Mouse (Mus musculus): ENCODE results near the gene Ipo11. TPM values are rescaled to one million over a fixed set of nuclear protein-coding genes. Genes with fewer than 3 reads are reported as not detected.

Gene Ipo11
- 48.3 and 51.6 TPM in 2 replicates for polyA plus RNA-seq (2015; fragmentation: Nextera tagmentation; extraction: Ambion mirVana)

GRCm38 (mm10) chr13:106936256-106937137 is at the start of gene Ipo11:
Ipo11 (minus strand) TSS chr13:106936958.
- Histone ChIP-seq H3K4me3 (replicated peaks; ENCODE audit: low read depth, low read length) (peak within 1 kb of the TSS; percentile 99), H3K27me3 (ENCODE audit: insufficient read depth, low read length) (no peaks in the 10 kb centered on the region), H3K36me3 (ENCODE audit: insufficient read depth, low read length) (no peaks in the 10 kb centered on the region), H3K4me1 (replicated peaks; ENCODE audit: insufficient read depth, low read length) (no peaks in the 10 kb centered on the region), H3K4me2 (ENCODE audit: low read length) (peak within 1 kb of the TSS; percentile 74), H3K9ac (ENCODE audit: low read depth, low read length) (peak within 1 kb of the TSS; percentile 89), H3K9me3 (replicated peaks; ENCODE audit: low read length) (no peaks in the 10 kb centered on the region), H3K27ac (peak within 1 kb of the TSS; percentile 85)
- WGBS, result under 1% methylated on average over 75 of the region's 84 CpGs
- no peak for TF ChIP-seq CTCF (IDR thresholded peaks at IDR 0.05; ENCODE audit: low read depth)
- DNase-seq (ENCODE audit: low spot score) (peak; percentile 98), ATAC-seq (replicated peaks; ENCODE audit: low FRiP score, low read depth) (peak; percentile 96)

- no peak for DNase-seq (ENCODE audit: low spot score)
- Histone ChIP-seq H3K4me3 (replicated peaks; ENCODE audit: low read depth, low read length) (no peak overlapping the region), H3K4me1 (replicated peaks; ENCODE audit: insufficient read depth, low read length) (no peaks in the 10 kb centered on the region), H3K9ac (ENCODE audit: low read depth, low read length) (no peak overlapping the region), H3K27ac (no peak overlapping the region), H3K9me3 (replicated peaks; ENCODE audit: low read length) (no peaks in the 10 kb centered on the region), H3K36me3 (ENCODE audit: insufficient read depth, low read length) (peaks cover 31% of the 10 kb centered on the region), H3K4me2 (ENCODE audit: low read length) (no peak overlapping the region), H3K27me3 (ENCODE audit: insufficient read depth, low read length) (no peaks in the 10 kb centered on the region)
- WGBS, result 84% methylated on average over 4 of the region's 4 CpGs
- no peak for ATAC-seq (replicated peaks; ENCODE audit: low FRiP score, low read depth)
- TF ChIP-seq CTCF (IDR thresholded peaks at IDR 0.05; ENCODE audit: low read depth), result no peak
Measured at GRCm38 (mm10) chr13:106961496-106961895, 24.7 kb upstream of the Ipo11 start.

- no peak overlapping the region for H3K4me3 ChIP-seq (replicated peaks; ENCODE audit: low read depth, low read length)
- no peaks in the 10 kb centered on the region for H3K4me1 ChIP-seq (replicated peaks; ENCODE audit: insufficient read depth, low read length)
- no peak for TF ChIP-seq CTCF (IDR thresholded peaks at IDR 0.05; ENCODE audit: low read depth)
- no peaks in the 10 kb centered on the region for H3K27me3 ChIP-seq (ENCODE audit: insufficient read depth, low read length)
- WGBS, result 93% methylated on average over 3 of the region's 3 CpGs
- no peaks in the 10 kb centered on the region for H3K9me3 ChIP-seq (replicated peaks; ENCODE audit: low read length)
- no peak overlapping the region for H3K9ac ChIP-seq (ENCODE audit: low read depth, low read length)
- H3K27ac ChIP-seq, result no peak overlapping the region
- no peak for ATAC-seq (replicated peaks; ENCODE audit: low FRiP score, low read depth)
- no peak overlapping the region for H3K4me2 ChIP-seq (ENCODE audit: low read length)
- peaks cover 37% of the 10 kb centered on the region for H3K36me3 ChIP-seq (ENCODE audit: insufficient read depth, low read length)
- no peak for DNase-seq (ENCODE audit: low spot score)
Measured at GRCm38 (mm10) chr13:106960557-106960956, 23.8 kb upstream of the Ipo11 start.

- no peak overlapping the region for H3K27ac ChIP-seq
- H3K4me3 ChIP-seq (replicated peaks; ENCODE audit: low read depth, low read length), result no peak overlapping the region
- ATAC-seq (replicated peaks; ENCODE audit: low FRiP score, low read depth) (no peak), DNase-seq (ENCODE audit: low spot score) (no peak)
- 84% methylated on average over 3 of the region's 3 CpGs for WGBS
- no peaks in the 10 kb centered on the region for H3K4me1 ChIP-seq (replicated peaks; ENCODE audit: insufficient read depth, low read length)
- H3K4me2 ChIP-seq (ENCODE audit: low read length), result no peak overlapping the region
- no peak overlapping the region for H3K9ac ChIP-seq (ENCODE audit: low read depth, low read length)
- TF ChIP-seq CTCF (IDR thresholded peaks at IDR 0.05; ENCODE audit: low read depth), result no peak
- H3K27me3 ChIP-seq (ENCODE audit: insufficient read depth, low read length), result no peaks in the 10 kb centered on the region
- peaks cover 42% of the 10 kb centered on the region for H3K36me3 ChIP-seq (ENCODE audit: insufficient read depth, low read length)
- no peaks in the 10 kb centered on the region for H3K9me3 ChIP-seq (replicated peaks; ENCODE audit: low read length)
Measured at GRCm38 (mm10) chr13:106958286-106958685, 21.5 kb upstream of the Ipo11 start.

- H3K4me2 ChIP-seq (ENCODE audit: low read length), result no peak overlapping the region
- DNase-seq (ENCODE audit: low spot score), result no peak
- no peaks in the 10 kb centered on the region for H3K27me3 ChIP-seq (ENCODE audit: insufficient read depth, low read length)
- no peak overlapping the region for H3K27ac ChIP-seq
- TF ChIP-seq CTCF (IDR thresholded peaks at IDR 0.05; ENCODE audit: low read depth), result no peak
- WGBS, result 85% methylated on average over 4 of the region's 4 CpGs
- no peak overlapping the region for H3K9ac ChIP-seq (ENCODE audit: low read depth, low read length)
- no peaks in the 10 kb centered on the region for H3K9me3 ChIP-seq (replicated peaks; ENCODE audit: low read length)
- H3K4me1 ChIP-seq (replicated peaks; ENCODE audit: insufficient read depth, low read length), result no peaks in the 10 kb centered on the region
- ATAC-seq (replicated peaks; ENCODE audit: low FRiP score, low read depth), result no peak
- peaks cover 44% of the 10 kb centered on the region for H3K36me3 ChIP-seq (ENCODE audit: insufficient read depth, low read length)
- no peak overlapping the region for H3K4me3 ChIP-seq (replicated peaks; ENCODE audit: low read depth, low read length)
Measured at GRCm38 (mm10) chr13:106957554-106957953, 20.8 kb upstream of the Ipo11 start.

GRCm38 (mm10) chr13:106954880-106955279 is 18.1 kb upstream of the Ipo11 start:
- DNase-seq (ENCODE audit: low spot score) (no peak), ATAC-seq (replicated peaks; ENCODE audit: low FRiP score, low read depth) (no peak)
- no peaks in the 10 kb centered on the region for H3K27me3 ChIP-seq (ENCODE audit: insufficient read depth, low read length)
- TF ChIP-seq CTCF (IDR thresholded peaks at IDR 0.05; ENCODE audit: low read depth), result no peak
- no peak overlapping the region for H3K9ac ChIP-seq (ENCODE audit: low read depth, low read length)
- no peak overlapping the region for H3K4me3 ChIP-seq (replicated peaks; ENCODE audit: low read depth, low read length)
- no peaks in the 10 kb centered on the region for H3K4me1 ChIP-seq (replicated peaks; ENCODE audit: insufficient read depth, low read length)
- H3K4me2 ChIP-seq (ENCODE audit: low read length), result no peak overlapping the region
- H3K9me3 ChIP-seq (replicated peaks; ENCODE audit: low read length), result no peaks in the 10 kb centered on the region
- 93% methylated on average over 3 of the region's 3 CpGs for WGBS
- H3K27ac ChIP-seq, result no peak overlapping the region
- H3K36me3 ChIP-seq (ENCODE audit: insufficient read depth, low read length), result peaks cover 35% of the 10 kb centered on the region; the same call in 1 of the 2 replicates
